Mouse (Mus musculus) hindbrain, postnatal 0 days (tissue): Measurements from ENCODE around the gene Syne4. TPM values are rescaled to one million over a fixed set of nuclear protein-coding genes. Genes with fewer than 3 reads are reported as not detected.
A peak's percentile ranks its signal among the peaks of the same experiment; 100 is the strongest.

Experiments
- ATAC-seq: fragments of 200-750 bp; cut with Nextera tagmentation; 2 replicates; pipeline ENCODE4 v1.8.0; 2017; ENCODE audit warnings: mild to moderate bottlenecking, moderate TSS enrichment, moderate library complexity
- DNase-seq: peaks from one replicate; pipeline ENCODE4 v3.0.0-alpha.2; 2015; ENCODE audit warnings: low spot score
- H3K27ac ChIP-seq: fragments of 300-500 bp; sonication (generic); 2 replicates; pipeline ENCODE4 v1.5.1; 2014; ENCODE audit warnings: mild to moderate bottlenecking
- H3K27me3 ChIP-seq: fragments of 300-500 bp; sonication (generic); 2 replicates; pipeline ENCODE4 v1.6.1; 2014; ENCODE audit warnings: low read length, mixed read lengths; ENCODE audit not compliant: insufficient read depth
- H3K36me3 ChIP-seq: fragments of 300-500 bp; sonication (generic); 2 replicates; pipeline ENCODE4 v1.6.1; 2014; ENCODE audit warnings: low read length, mixed read lengths; ENCODE audit not compliant: insufficient read depth
- H3K4me1 ChIP-seq: fragments of 300-500 bp; sonication (generic); 2 replicates; pipeline ENCODE4 v1.6.1; 2014; ENCODE audit warnings: antibody characterized with exemption, low read length, mixed read lengths; ENCODE audit not compliant: insufficient read depth
- H3K4me2 ChIP-seq: fragments of 300-500 bp; sonication (generic); 2 replicates; pipeline ENCODE4 v1.6.1; 2014; ENCODE audit warnings: low read depth, mild to moderate bottlenecking, low read length, moderate library complexity, mixed read lengths
- H3K4me3 ChIP-seq: fragments of 300-500 bp; sonication (generic); 2 replicates; pipeline ENCODE4 v1.5.1; 2014; ENCODE audit warnings: low read length
- H3K9ac ChIP-seq: fragments of 300-500 bp; sonication (generic); replicated peaks from 2 replicates; pipeline ENCODE4 v1.6.1; 2014; ENCODE audit warnings: mild to moderate bottlenecking, low read length, moderate library complexity, mixed read lengths
- H3K9me3 ChIP-seq: fragments of 300-500 bp; sonication (generic); 2 replicates; pipeline ENCODE4 v1.6.1; 2016; ENCODE audit warnings: low read length, mixed read lengths
- CTCF ChIP-seq: IDR thresholded peaks from 2 replicates; pipeline ENCODE4 v1.5.1; 2016; ENCODE audit warnings: antibody characterized with exemption, control low read depth, low read depth
- WGBS: fragments of 180-500 bp; shearing (Covaris S2); extraction: QIAGEN DNeasy Blood & Tissue Kit; methylation state at CpG from one replicate; pipeline ENCODE4 v1.1.7; 2014; 5-methylcytosine and 5-hydroxymethylcytosine counted together
- polyA plus RNA-seq: library from polyadenylated mRNA; unstranded; fragments of >200 nt; fragmentation: Nextera tagmentation; extraction: Ambion mirVana; gene quantifications from 2 replicates; pipeline ENCODE4 v1.2.1, GENCODE M21; 2015
- total RNA-seq: library from RNA; depleted of rRNA; stranded (reverse); fragments of >200 nt; gene quantifications from 2 replicates; pipeline ENCODE4 v1.2.3, GENCODE M21; 2014

The Syne4 gene
- total and polyA plus RNA-seq, 2 experiments from 2014 or later = 12.6 to 16.5 TPM

DNA sequence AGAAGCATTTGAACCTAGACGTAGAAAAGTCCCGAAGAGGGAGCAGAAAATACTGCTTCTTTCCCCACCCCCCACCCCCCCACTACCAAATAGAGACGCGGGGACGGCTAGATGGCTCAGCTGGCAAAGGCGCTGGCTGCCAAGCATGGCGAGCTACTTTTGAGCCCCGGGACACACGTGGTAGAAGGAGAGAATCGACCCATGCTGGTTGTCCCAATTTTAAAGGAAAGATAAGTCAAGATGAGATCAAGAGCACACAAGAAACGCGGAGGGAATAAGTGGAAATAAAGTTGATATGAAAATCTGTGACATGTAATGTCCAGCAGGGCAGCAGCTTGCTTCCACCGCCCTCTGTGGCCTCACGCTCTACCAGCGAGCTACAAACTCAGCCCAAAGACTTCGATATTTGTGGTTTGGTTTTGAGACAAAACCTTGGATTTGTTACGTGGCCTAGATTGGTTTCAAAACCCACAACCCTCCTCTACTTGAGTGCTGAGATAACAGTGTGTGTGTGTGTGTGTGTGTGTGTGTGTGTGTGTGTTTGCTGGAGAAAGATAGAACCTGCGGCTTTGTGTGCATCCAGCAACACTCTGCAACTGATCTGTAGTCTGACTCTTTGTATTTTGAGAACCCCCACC lies 18.1 kb downstream of the Syne4 start:
- H3K27ac ChIP-seq = 0 out of 2 replicates have a peak overlapping the region, but pooled peaks have one; percentile 51
- 52% methylated on average over 18 of the region's 18 CpGs for WGBS
- H3K4me2 ChIP-seq = peak overlapping the region; percentile 48
- no peaks in the 10 kb centered on the region for H3K27me3 ChIP-seq
- H3K9ac ChIP-seq = no peak overlapping the region
- H3K36me3 ChIP-seq = no peaks in the 10 kb centered on the region
- peaks cover 16% of the 10 kb centered on the region for H3K4me1 ChIP-seq
- no peaks in the 10 kb centered on the region for H3K9me3 ChIP-seq
- TF ChIP-seq CTCF = peak; percentile 5; the same call in 1 of the 2 replicates
- H3K4me3 ChIP-seq = 0 out of 2 replicates have a peak overlapping the region, but pooled peaks have one; percentile 9
- DNase-seq = peak; percentile 7
- ATAC-seq = no peak

GRCm38 (mm10) chr7:30333436-30333835 lies 18.8 kb downstream of the Syne4 start:
- H3K27ac ChIP-seq = peak overlapping the region; percentile 51
- H3K9ac ChIP-seq = no peak overlapping the region
- peaks cover 16% of the 10 kb centered on the region for H3K4me1 ChIP-seq
- no peak for TF ChIP-seq CTCF
- WGBS = 18% methylated on average over 4 of the region's 4 CpGs
- DNase-seq (peak; percentile 88), ATAC-seq (0 out of 2 replicates have a peak, but pooled peaks have one; percentile 10)
- no peaks in the 10 kb centered on the region for H3K27me3 ChIP-seq
- H3K9me3 ChIP-seq = no peaks in the 10 kb centered on the region
- H3K4me2 ChIP-seq = 0 out of 2 replicates have a peak overlapping the region, but pooled peaks have one; percentile 3
- H3K36me3 ChIP-seq = no peaks in the 10 kb centered on the region
- H3K4me3 ChIP-seq = no peak overlapping the region

- H3K4me1 ChIP-seq = peaks cover 16% of the 10 kb centered on the region
- ATAC-seq (no peak), DNase-seq (no peak)
- H3K9me3 ChIP-seq = no peaks in the 10 kb centered on the region
- H3K4me2 ChIP-seq = no peak overlapping the region
- no peaks in the 10 kb centered on the region for H3K36me3 ChIP-seq
- no peak overlapping the region for H3K27ac ChIP-seq
- TF ChIP-seq CTCF = no peak
- H3K9ac ChIP-seq = no peak overlapping the region
- no peaks in the 10 kb centered on the region for H3K27me3 ChIP-seq
- H3K4me3 ChIP-seq = no peak overlapping the region
- 66% methylated on average over 5 of the region's 5 CpGs for WGBS
These were observed 20.0 kb downstream of the Syne4 start for GRCm38 (mm10) chr7:30334563-30334962.

GRCm38 (mm10) chr7:30335688-30336087 lies 21.1 kb downstream of the Syne4 start:
- Histone ChIP-seq H3K36me3 (no peaks in the 10 kb centered on the region), H3K27me3 (no peaks in the 10 kb centered on the region), H3K4me2 (no peak overlapping the region), H3K4me1 (peaks cover 16% of the 10 kb centered on the region), H3K27ac (no peak overlapping the region), H3K9ac (no peak overlapping the region), H3K4me3 (no peak overlapping the region), H3K9me3 (no peaks in the 10 kb centered on the region)
- DNase-seq (peak; percentile 63), ATAC-seq (no peak)
- TF ChIP-seq CTCF = no peak
- WGBS = 56% methylated on average over 6 of the region's 6 CpGs

DNA sequence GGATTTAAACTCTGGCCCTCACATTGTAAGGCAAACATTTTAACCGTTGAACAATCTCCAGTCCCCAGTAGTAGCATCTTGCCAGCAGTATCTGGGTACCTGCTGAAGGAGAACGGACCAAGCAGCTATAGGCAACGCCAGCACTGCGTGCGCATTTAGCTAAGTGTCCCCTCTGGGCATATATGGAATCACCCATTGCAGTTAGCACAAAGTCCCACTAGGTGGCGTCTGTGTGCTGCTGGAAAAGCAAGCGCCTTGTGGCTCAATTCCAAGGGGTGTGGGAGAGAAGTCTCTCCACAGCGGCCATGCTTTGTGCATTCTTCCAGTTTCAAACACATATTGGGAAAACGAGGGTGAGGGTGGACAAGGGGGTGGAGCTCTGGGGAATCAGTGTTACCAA lies 21.8 kb downstream of the Syne4 start:
- H3K27ac ChIP-seq = peak overlapping the region; percentile 20; the same call in 1 of the 2 replicates
- H3K27me3 ChIP-seq = no peaks in the 10 kb centered on the region
- TF ChIP-seq CTCF = peak; percentile 99

DNA sequence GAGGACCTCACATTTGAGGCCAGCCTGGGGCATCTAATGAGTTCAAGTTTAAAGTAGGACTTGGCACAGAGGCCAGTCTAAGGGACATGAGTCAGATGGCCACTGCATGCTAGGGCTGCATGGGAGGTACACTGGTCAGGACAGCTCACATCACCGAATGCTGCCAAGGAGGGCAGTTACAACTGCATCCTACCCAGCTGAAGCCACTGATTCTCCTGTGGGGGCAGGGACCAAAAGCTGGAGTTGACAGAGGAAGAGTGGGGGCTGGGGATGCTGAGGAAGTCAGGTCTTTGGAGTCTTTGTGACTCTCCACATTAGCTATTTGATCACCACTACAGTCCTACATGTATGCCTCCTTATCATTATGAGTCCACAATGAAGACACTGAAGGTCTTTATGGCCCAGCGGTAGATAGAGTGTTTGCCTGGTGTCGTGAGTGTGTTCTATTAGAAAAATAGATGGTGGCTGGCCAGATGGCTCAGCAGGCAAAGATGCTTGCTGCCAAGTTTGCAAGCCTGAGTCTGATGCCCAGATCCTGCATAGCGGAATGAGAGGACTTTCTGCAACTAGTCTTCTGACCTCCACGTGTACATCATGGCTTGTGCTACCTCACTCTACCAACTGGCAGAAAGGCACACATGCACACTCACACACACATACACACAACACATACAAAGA lies 25.0 kb downstream of the Syne4 start:
- no peaks in the 10 kb centered on the region for H3K9me3 ChIP-seq
- H3K4me2 ChIP-seq = no peak overlapping the region
- no peaks in the 10 kb centered on the region for H3K27me3 ChIP-seq
- no peak overlapping the region for H3K4me3 ChIP-seq
- H3K4me1 ChIP-seq = 0 out of 2 replicates have a peak, but pooled peaks cover 1% of the 10 kb centered on the region
- 45% methylated on average over 5 of the region's 5 CpGs for whole genome bisulfite sequencing
- ATAC-seq (peak; percentile 50; the same call in 1 of the 2 replicates), DNase-seq (peak; percentile 72)
- H3K9ac ChIP-seq = no peak overlapping the region
- H3K36me3 ChIP-seq = no peaks in the 10 kb centered on the region
- H3K27ac ChIP-seq = peak overlapping the region; percentile 58
- no peak for TF ChIP-seq CTCF

More for the DNA sequence above, 21.8 kb downstream of the Syne4 start:
- WGBS = 1% methylated on average over 9 of the region's 9 CpGs
- H3K9me3 ChIP-seq = no peaks in the 10 kb centered on the region
- no peaks in the 10 kb centered on the region for H3K36me3 ChIP-seq
- peaks cover 16% of the 10 kb centered on the region for H3K4me1 ChIP-seq
- H3K4me2 ChIP-seq = peak overlapping the region; percentile 10; the same call in 1 of the 2 replicates
- ATAC-seq (peak; percentile 65), DNase-seq (peak; percentile 98)
- H3K9ac ChIP-seq = no peak overlapping the region; the same call in 1 of the 2 replicates
- no peak overlapping the region for H3K4me3 ChIP-seq
